Comparison of ENCODE assay signal across 18 mouse cellular contexts in the genomic region with DNA sequence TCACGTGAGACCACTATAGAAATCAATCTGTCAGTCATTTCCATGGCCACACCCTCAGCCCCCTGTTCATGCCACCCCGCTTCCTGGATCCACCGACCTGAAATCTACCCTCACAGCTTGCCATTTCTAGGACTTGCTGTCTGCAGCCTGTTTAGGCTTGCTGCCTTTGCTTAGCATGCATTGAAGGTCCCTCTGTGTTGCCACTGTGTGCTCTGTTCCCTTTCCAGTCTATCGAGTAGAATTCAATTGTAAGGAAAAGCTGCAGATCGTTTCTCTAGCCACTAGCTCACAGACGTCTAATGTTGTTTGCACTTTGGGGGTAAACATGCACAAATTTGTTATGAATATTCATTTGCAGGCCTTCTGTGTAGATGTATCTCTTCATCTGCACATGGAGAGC.
"Had no signal": no experiment of that assay in that cellular context is flagged by ENCODE, and none has a peak within 500 bp of the region (broad histone marks: within the 10 kb centered on the region; RNA-seq: fewer than 3 reads in every experiment).

No protein-coding gene starts in this region.

- H3K4me2 ChIP-seq: kidney, embryonic 15.5 days; liver, embryonic 13.5 days; midbrain, embryonic 12.5 days; midbrain, embryonic 15.5 days; neural tube, embryonic 12.5 days; neural tube, embryonic 15.5 days; stomach, embryonic 15.5 days had no signal

- DNase-seq: kidney, postnatal 10 days; kidney, postnatal 36 days; layer of hippocampus, adult 9-11 months; liver, embryonic 13.5 days; lung, adult 2 months; lung, postnatal 14 days; retina, postnatal 1 day; right cerebral cortex, postnatal 25 days; spleen, adult 18-20 months; thymus, postnatal 25 days had no signal

- ATAC-seq: midbrain, embryonic 15.5 days had no signal

- H3K27ac ChIP-seq: kidney, embryonic 15.5 days; left cerebral cortex, adult 2 months; liver, embryonic 13.5 days; macrophage; midbrain, embryonic 12.5 days; midbrain, embryonic 15.5 days; neural tube, embryonic 12.5 days; neural tube, embryonic 15.5 days; stomach, embryonic 15.5 days had no signal

- H3K9me3 ChIP-seq: kidney, embryonic 15.5 days; midbrain, embryonic 12.5 days; midbrain, embryonic 15.5 days; neural tube, embryonic 12.5 days; neural tube, embryonic 15.5 days; stomach, embryonic 15.5 days had no signal

- H3K36me3 ChIP-seq: kidney, embryonic 15.5 days; liver, embryonic 13.5 days; midbrain, embryonic 12.5 days; midbrain, embryonic 15.5 days; neural tube, embryonic 12.5 days; neural tube, embryonic 15.5 days; stomach, embryonic 15.5 days had no signal

- H3K4me1 ChIP-seq: liver, embryonic 13.5 days; midbrain, embryonic 12.5 days; stomach, embryonic 15.5 days had no signal

- H3K9ac ChIP-seq: kidney, embryonic 15.5 days; liver, embryonic 13.5 days; midbrain, embryonic 12.5 days; midbrain, embryonic 15.5 days; neural tube, embryonic 12.5 days; neural tube, embryonic 15.5 days; stomach, embryonic 15.5 days had no signal

- H3K27me3 ChIP-seq: kidney, embryonic 15.5 days; liver, embryonic 13.5 days; midbrain, embryonic 12.5 days; midbrain, embryonic 15.5 days; neural tube, embryonic 12.5 days; neural tube, embryonic 15.5 days; stomach, embryonic 15.5 days had no signal

- H3K4me3 ChIP-seq: kidney, embryonic 15.5 days; left cerebral cortex, adult 2 months; liver, embryonic 13.5 days; midbrain, embryonic 12.5 days; midbrain, embryonic 15.5 days; neural tube, embryonic 12.5 days; neural tube, embryonic 15.5 days; stomach, embryonic 15.5 days had no signal
